ENCODE assay signal across 10 mouse cellular contexts in the genomic region with DNA sequence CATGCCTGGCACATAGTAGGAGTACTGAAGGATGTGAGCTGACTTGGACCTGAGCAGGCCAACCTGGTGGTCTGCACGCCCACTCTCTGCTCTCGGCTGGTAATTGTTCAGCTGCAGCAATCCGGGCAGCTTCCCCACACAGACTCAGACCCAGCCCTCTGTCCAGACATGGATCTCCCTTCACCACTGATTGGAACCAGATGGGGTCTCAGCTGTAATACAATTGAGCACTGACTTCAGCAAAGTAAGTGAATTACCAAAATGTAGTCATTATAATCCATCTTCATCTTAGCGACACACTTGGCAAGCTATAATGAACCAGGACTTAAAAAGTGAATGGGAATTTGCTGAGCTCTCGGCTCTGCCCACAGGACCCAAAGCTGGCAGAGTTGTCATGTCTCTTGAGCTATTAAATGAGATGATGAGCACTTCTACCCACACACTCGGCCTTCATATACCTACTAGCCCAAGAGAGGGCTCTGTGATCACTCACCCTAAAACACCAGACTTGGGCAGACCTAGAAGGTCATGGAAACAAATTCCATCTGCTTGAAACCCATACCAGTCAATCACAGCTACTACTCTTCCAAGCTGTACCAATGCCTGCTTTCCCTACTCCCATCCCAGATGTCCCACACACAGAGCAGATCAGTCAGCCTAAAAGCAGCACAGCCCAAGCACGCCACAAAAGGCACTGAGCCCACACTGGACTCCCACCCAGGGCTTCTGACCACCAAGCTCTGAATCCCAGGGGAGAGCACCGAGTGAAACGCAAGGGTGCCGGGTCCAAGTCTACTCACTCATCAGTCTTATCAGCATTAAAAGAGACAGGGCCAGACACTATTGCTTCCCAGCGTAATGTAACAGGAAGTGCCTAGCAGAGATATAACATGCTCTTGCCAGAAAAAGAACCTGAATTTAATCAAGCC.
DNase-seq lines count a peak whose midpoint lies in the region; ATAC-seq and TF ChIP-seq lines count a peak whose summit lies in the region.
"Had no signal": no experiment of that assay in that cellular context is flagged by ENCODE, and none has a peak within 500 bp of the region (broad histone marks: within the 10 kb centered on the region; RNA-seq: fewer than 3 reads in every experiment).

No protein-coding gene starts in this region.

- H3K9ac ChIP-seq in kidney, postnatal 0 days (ENCODE audit: low read depth, low read length), result no peak overlapping the region
- H3K9ac ChIP-seq in heart, embryonic 11.5 days (ENCODE audit: low read depth, low read length), result no peak overlapping the region

- no peak overlapping the region for H3K4me3 ChIP-seq in kidney, postnatal 0 days (replicated peaks; ENCODE audit: low read depth, low read length)
- H3K4me3 ChIP-seq in heart, embryonic 11.5 days (ENCODE audit: low read depth, low read length), result no peak overlapping the region

- 59% methylated on average over 11 of the region's 11 CpGs for WGBS in kidney, postnatal 0 days
- 44% methylated on average over 11 of the region's 11 CpGs for WGBS in heart, embryonic 11.5 days (ENCODE audit: insufficient replicate concordance)

- H3K27me3 ChIP-seq in kidney, postnatal 0 days (ENCODE audit: insufficient read depth, low read length), result no peaks in the 10 kb centered on the region
- H3K27me3 ChIP-seq in heart, embryonic 11.5 days (ENCODE audit: control insufficient read depth, insufficient read depth, low read length), result peaks cover 52% of the 10 kb centered on the region

- H3K27ac ChIP-seq in kidney, postnatal 0 days, result no peak overlapping the region
- H3K27ac ChIP-seq in heart, embryonic 11.5 days (ENCODE audit: low read depth, low read length), result peak overlapping the region; percentile 29; the same call in 1 of the 2 replicates

- DNase-seq in kidney, postnatal 0 days (ENCODE audit: low spot score), result peak; percentile 36
- DNase-seq in kidney, adult 9 months, result no peak
- DNase-seq in embryo, embryonic 9.5 days (ENCODE audit: extremely low spot score), result peak; percentile 46
- peak; percentile 75 for DNase-seq in mesoderm, embryonic 11.5 days (ENCODE audit: low read depth, low spot score)
- no peak for DNase-seq in spleen, postnatal 10 days (ENCODE audit: low spot score in 2 of 2)
- DNase-seq in natural killer cell, adult 2 months (ENCODE audit: low spot score in 2 of 2), result no peak
- no peak for DNase-seq in frontal cortex, postnatal 25 days (ENCODE audit: low spot score in 2 of 2)
- DNase-seq: adrenal gland, postnatal 14 days; spleen, adult 18-20 months had no signal

- H3K36me3 ChIP-seq in kidney, postnatal 0 days (ENCODE audit: insufficient read depth, low read length), result no peaks in the 10 kb centered on the region
- H3K36me3 ChIP-seq in heart, embryonic 11.5 days (ENCODE audit: control insufficient read depth, insufficient read depth, low read length), result no peaks in the 10 kb centered on the region

- no peak for TF ChIP-seq CTCF in kidney, postnatal 0 days (IDR thresholded peaks at IDR 0.05; ENCODE audit: low read depth)

- no peak for ATAC-seq in kidney, postnatal 0 days (replicated peaks; ENCODE audit: low FRiP score, low read depth)
- ATAC-seq in heart, embryonic 11.5 days (replicated peaks; ENCODE audit: insufficient number of reproducible peaks, low FRiP score, low TSS enrichment), result no peak

- H3K4me2 ChIP-seq in kidney, postnatal 0 days (ENCODE audit: low read length), result no peak overlapping the region
- peak overlapping the region; percentile 11; the same call in 1 of the 2 replicates for H3K4me2 ChIP-seq in heart, embryonic 11.5 days

- 0 out of 2 replicates have a peak, but pooled peaks cover 5% of the 10 kb centered on the region for H3K4me1 ChIP-seq in kidney, postnatal 0 days (replicated peaks; ENCODE audit: insufficient read depth, low read length)
- peaks cover 27% of the 10 kb centered on the region for H3K4me1 ChIP-seq in heart, embryonic 11.5 days (ENCODE audit: control insufficient read depth, insufficient read depth, low read length)

- H3K9me3 ChIP-seq in kidney, postnatal 0 days (replicated peaks; ENCODE audit: low read length), result no peaks in the 10 kb centered on the region
- no peaks in the 10 kb centered on the region for H3K9me3 ChIP-seq in heart, embryonic 11.5 days (replicated peaks; ENCODE audit: control insufficient read depth, low read length)

Comparison
In these comparisons a context has a peak if more than half of its experiments do, and no peak if none do; other contexts are left out.
1. DNase-seq: peak in kidney, postnatal 0 days (single experiment), embryo, embryonic 9.5 days (single experiment) and mesoderm, embryonic 11.5 days (single experiment); none in kidney, adult 9 months (single experiment), spleen, postnatal 10 days (0 of 2), natural killer cell, adult 2 months (0 of 2) and frontal cortex, postnatal 25 days (0 of 2).